Mouse (Mus musculus) cerebellum, adult 11 months (tissue): ENCODE data around the gene Nat8f2.
"Not testable (repeated sequence)": the region's sequence is repeated elsewhere in the genome, so short reads cannot be mapped to it uniquely, and the experiment has no call there.

Experiments
- DNase-seq: peaks from one replicate; pipeline ENCODE4 v3.0.0; 2022

The Nat8f2 gene

DNA sequence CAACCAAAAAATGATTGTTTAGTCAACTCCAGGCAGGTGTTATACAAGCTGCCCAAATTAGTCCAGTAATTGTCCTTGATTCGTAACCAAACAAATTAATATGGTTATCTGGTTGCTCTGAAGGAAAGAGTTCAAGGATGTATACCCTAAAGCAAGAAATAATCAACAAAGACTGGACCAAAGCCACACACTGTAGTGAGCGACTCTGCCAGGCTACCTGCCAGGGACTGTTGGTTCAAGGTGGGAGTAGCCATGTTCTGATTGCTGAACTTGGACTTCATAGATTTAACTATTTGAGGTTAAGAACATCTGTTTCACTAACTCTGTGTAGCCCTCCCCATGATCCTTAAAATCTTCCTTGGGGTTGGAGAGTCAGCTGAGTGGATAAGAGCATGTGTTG lies 5.8 kb downstream of the Nat8f2 start:
- DNase-seq, result no peak

DNA sequence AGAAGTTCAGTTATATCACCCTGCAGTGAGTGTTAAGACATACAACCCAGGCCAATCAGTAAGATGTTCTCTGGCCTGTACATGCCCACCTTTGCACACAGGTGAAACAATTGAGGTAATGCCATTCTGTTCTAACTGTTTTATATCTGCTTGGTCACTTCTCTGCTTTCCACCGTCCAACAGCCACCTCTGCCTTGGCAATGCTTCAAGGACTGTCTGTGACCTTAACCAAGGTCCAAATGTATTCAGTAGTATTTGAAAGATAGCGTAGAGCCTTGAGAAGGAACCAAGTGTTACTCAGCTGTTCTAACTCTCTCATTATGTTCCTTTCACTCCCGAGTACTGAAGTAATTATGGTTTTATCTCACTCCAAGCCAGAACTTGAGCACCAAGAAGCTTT lies 6.4 kb downstream of the Nat8f2 start:
- DNase-seq, result no peak

DNA sequence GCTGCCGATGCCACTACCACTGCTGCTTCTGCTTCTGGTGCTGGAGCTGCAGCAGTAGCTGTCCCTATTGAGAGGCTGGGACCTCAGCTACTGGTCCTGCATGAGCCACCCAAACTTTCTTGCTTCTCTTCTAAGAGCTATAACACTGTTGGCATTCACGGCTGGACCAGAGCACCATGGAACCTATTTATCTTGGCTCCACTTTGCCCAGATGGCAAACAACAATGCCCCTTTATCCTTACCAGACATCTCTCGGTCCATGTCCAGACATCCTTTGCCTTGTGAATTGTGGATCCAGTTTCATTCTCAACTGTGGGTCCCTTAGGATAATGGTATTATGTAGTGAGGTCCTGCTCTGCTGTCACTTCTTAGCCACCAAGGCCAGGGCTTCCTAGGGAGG lies 7.7 kb downstream of the Nat8f2 start:
- no peak for DNase-seq

DNA sequence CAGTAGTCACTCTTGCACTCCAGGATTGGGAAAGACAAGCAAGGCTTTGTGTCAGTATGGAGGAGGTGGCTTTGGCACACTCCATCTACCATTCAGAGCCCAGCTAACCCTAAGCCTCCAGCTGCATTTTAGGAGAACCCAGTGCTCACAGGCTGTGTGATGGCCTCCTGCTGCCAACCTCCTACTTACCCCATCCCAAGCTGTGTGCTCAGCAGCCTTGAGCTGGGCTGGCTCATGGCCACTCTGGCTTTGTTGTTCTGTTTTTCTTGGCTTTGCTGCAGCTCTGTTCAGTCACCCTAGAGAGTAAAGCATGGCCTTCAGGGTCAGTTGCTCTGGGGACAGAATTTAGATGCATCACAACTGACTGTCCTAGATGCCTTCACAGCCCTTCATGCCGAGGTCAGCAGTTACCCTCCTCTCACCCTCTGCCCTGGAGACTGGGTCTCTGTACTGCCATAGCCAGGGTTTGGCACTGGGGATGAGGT lies 12.7 kb downstream of the Nat8f2 start:
- peak; percentile 23 for DNase-seq

DNA sequence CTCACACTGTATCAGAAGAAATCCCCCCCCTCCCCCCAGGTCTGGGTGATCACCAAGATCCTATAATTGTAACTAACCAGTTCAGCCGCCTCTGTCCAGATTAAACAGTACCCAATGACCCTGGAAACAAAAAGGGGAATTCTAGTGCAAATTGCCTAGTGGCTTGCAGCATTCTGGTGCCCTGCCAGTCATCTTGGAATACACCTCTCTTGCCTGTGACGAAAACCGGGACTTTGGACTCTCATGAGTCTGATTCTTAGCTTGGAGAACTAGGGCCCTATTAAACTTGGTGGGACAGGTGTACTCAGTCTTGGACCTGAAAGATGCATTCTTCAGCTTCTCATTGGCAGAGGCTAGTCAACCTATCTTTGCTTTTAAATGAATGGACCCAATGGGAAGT lies 15.5 kb downstream of the Nat8f2 start:
- DNase-seq, result no peak

DNA sequence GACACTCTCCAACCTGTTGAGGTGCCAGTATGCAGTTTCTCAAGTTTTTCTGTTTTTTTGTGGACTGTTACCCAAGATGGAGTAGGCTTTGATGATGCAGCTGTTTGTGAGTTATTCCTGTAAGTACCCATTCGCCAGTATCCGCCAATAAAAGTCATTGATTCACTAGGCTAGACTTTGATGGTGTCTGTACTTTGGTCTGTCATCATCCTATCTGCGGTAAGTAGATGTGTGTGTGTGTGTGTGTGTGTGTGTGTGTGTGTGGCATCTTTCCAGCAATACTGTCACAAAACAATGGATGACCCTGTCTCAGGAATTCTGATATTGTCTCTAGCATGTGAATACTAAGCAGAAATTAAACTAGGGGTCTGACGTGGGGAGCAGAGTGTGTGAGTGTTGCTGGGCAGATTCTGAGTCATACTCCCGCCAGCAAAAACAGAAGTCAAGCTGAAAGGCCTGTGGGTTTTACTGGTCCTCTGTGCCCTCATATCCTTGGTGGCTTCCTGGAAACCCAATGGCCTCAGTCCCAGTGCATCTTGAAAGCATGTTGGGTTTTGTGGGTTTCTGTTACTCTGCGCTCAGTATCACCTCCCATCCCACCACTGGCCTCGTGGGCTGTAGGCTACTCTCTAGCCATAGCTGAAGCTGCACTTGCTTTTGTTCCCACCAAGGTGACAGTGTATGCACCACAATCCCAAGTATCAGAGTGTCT lies 17.7 kb downstream of the Nat8f2 start:
- DNase-seq, result no peak

DNA sequence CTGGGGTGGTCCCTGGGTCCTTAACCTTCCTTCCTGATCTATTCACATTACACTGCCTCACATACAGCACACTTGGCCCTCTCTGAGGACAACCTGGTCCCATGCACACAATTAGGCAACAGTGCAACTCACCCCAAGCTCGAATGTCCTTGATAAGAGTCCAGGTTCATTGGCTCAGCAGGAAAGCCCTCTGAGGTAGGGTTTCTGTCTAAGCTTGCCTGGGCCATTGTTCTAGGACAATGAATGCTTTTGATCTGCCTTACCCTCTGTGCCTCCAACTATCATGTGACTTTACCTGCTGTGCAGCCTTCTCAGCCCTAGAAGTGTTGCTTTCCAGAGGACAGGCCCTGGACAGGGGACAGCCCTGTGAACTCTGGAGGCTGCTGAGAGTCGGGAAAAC lies 19.7 kb downstream of the Nat8f2 start:
- DNase-seq, result no peak

DNA sequence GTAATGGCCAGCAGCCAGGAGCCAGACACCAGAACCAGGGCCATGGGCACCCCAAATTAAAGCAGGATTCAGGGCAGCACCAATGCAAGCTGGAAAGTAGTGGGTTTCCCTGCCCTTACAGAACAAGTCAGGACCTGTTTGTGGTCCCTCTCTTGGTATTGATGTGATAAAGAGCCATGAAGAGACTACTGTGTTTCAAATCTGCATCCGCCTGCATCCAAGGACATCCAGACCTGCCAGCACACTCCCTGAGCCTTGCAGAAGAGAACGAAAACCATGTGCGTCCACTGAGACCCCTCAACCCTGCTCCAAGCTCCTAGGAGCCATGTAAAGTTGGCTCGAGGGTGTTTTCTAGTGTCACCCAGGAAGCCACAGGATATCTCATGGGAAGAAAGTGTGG lies 20.8 kb downstream of the Nat8f2 start:
- no peak for DNase-seq

DNA sequence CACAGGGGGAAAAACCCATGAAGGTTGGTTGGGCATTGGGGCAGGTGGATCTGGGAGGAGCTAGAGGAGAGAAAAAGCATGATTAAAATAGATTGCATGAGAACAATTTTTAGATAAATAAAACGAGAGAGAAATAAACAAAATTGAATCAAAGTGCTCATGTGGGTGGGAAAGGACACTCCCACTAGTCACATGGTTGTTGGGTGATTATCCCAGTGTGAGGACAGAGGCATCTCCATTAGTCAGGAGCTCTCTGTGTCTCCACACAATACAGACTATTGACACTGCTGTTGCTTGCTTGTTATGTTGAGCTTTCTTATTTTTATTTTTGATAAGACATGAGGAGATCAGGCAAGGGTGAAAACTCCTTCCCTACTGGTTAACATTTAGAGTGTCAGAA lies 22.0 kb downstream of the Nat8f2 start:
- no peak for DNase-seq

DNA sequence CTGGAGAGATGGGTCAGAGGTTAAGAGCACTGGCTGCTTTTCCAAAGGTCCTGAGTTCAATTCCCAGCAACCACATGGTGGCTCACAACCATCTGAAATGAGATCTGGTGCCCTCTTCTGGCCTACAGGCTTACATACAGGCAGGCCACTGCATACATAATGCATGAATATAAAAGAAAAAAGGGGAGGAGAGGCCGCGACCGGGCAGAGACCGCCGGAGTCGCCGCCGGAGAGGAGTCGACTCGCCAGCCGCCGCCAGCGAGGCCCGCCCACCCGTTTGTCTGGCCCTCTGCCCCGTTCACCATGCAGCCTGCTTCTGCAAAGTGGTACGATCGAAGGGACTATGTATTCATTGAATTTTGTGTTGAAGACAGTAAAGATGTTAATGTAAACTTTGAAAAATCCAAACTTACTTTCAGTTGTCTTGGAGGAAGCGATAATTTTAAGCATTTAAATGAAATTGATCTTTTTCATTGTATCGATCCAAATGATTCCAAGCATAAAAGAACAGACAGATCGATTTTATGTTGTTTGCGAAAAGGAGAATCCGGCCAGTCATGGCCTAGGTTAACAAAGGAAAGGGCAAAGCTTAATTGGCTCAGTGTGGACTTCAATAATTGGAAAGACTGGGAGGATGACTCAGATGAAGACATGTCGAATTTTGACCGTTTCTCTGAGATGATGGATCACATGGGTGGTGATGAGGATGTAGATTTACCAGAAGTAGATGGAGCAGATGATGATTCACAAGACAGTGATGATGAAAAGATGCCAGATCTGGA lies 25.1 kb downstream of the Nat8f2 start:
- DNase-seq, result not testable (repeated sequence)

DNA sequence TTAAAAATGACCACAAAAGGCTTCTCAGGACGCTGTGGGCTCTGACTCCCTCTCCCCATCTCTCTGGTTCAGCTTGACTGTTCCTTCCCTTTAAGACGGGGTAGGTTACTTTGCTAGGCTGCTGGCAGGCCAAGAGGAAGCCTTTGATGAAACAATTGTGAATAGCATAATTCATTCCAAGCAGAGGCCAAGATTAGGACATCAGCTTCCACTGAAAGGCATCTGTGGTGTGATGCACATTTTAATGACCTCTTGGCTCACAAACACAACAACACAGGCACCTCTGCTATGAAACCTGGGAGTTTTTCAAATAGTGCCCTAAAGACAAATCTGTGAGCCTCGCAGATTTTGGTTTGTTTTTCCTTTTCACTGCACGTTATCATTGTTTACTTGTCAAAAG lies 29.0 kb downstream of the Nat8f2 start:
- DNase-seq, result no peak

DNA sequence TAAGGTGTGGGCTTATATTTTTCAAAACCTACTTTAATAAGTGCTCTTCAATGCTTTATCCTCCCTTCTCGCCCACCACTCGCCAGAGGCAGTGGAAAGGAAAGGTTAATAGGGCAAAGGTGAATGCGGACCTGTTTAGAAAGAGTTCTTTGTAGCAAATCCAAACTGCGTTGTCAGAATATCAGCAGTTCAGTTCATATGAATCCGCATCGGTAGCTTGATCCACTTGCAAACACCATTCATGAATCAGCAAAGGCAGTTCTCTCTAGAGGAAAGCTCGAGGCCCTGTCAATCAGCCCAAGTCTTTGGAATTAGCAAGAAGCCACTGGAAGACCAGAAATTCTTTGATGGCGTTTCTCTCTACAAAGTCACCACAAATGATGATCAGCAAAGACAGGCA lies 30.3 kb downstream of the Nat8f2 start:
- DNase-seq, result no peak

DNA sequence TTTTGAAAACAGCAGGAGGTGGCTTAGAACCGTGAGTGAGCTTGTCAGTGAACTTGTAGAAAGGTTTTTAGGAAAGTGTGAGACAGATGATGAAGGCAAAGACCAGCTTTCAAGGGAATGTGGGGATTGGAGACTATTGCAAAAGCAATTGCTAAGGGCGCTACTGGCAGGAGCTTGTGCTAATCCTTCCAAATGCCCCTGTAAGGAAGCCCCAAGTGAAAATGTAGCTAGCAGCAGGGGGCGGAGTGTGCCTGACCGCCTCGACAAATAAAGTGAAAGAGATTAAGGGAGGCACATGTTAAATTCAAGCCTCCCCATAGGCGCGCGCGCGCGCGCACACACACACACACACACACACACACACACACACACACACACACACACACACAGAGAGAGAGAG lies 31.7 kb downstream of the Nat8f2 start:
- DNase-seq, result not testable (repeated sequence)

DNA sequence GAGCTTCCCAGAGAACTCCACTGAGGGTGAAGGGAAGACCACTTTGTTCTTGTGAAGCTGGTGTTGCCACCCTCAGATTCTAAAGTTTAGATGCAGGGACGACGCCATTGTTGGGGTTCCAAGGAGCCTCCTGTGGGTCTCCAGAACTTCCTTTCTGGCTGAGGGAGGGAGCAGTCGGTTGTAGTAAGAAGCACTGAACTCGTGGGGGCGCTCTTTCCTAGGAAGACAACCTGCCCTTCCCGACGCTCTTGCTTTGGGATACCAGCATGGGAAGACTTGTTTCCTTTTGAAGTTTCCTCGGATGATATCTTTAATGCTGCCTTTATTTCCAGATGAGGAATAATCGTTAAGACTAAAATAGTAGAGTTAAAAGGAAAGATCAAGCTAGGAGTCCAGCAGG lies 32.1 kb downstream of the Nat8f2 start:
- DNase-seq, result peak; percentile 29

DNA sequence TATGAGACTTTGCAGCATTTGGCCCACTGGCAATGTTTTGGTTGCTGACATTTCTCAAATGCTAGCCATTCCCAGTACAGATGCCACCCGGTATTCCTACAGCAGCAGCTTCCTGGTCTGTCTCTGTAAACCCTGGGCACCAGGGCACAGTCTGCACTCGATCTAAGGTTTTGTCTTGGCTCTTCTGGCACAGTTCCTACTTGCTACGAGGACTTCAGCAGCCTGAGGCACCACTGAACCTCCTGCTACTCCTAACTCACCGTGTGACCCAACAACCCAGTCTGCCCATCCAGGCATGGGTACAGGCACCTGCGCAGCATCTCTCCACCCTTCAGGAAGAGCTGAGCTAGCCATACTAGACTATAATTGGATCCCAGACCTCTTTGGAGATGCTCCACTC lies 32.9 kb downstream of the Nat8f2 start:
- not testable (repeated sequence) for DNase-seq

DNA sequence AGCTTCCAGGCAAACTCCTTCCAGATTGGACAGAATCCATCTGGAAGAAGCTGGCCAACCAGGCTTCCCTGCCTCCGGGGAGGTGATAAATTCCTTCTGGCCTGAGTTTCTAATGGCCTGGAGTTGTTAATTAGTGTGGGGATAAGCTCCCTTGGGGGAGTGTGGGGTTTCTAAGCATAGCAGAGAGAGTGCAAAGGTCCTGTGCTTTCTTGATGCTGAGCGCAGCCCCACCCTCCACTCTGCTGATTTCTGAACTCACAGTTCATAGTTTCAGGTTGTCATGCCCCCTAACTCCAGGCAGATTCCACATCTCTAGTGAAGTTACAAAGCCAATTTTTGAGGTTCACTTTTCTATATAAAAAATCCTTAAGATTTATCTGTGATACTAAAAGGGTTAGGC lies 33.9 kb downstream of the Nat8f2 start:
- DNase-seq, result not testable (repeated sequence)

DNA sequence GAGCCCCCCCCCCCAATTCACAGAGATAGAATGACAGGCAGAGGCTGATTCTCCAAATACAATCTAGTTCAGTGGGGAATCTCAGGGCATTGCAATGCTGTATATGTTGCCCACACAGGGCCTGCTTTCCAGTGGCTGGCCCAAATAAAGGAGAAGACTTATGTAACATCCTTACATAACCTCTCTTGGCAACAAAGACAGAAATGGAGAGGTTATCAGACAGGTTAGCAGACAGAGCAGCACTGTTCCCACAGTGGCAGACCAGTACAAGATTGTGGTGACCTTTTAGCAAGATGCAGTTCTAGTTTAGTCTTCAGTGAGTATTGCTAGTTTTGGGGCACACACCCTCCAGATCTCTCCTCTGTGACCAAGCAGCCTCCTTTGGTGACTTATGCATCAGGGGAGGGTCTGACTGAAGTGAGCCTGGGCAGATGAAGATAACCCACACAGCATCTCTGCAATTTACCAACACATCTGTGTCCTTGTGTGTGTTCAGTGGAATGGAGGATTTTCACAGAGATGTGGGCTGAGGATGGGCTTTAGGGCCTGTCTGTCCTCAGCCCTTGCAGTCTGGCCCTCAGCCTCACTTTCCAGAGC lies 34.4 kb downstream of the Nat8f2 start:
- peak; percentile 12 for DNase-seq

DNA sequence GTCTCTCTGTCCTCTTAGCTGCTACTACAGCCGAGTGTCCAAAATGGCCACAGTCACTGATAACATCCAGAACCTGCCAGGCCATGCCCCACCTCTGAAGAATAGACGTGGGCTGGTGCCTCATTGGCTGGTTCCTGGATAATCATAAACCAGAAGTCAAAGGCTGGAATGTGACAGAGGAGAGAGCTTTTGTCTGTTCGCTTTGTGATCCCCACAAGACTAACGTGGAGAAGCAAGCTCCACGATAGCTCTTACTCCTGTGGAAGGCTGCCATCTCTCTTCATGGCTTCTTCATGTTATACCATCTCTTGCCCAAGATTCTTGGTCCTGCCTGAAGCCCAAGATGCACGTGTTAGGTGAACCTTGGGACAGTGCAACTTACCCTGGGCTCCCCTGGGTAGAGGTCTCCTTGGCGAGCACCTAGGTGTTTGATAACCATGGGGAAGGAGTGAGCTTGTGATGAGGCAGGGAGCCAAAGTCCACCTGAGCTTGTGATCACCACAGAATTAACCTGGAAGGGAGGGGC lies 37.1 kb downstream of the Nat8f2 start, which contains the start of gene Nat8:
TSS of gene Nat8 (minus strand) at position 287 of the 526 bp plus-strand sequence.
- DNase-seq, result no peak

DNA sequence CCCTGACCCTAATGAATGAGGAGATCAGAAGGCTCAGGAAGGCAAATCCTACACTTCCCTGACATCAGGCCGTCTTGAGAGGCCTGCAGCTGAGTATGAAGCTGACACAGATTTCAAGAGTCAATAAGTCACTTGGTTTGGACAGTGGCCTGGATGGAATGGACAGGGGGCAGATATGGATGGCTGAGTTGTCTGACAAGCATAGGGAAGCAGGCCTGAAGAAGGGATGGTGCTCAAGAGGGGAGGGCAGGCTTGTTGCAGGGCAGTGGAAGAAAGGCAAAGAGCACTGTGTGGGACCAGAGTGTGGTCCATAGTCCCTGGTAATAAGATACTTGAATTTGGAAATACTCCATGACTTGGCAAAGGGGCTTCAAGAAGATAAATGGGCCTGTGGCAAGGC lies 39.5 kb downstream of the Nat8f2 start:
- no peak for DNase-seq

DNA sequence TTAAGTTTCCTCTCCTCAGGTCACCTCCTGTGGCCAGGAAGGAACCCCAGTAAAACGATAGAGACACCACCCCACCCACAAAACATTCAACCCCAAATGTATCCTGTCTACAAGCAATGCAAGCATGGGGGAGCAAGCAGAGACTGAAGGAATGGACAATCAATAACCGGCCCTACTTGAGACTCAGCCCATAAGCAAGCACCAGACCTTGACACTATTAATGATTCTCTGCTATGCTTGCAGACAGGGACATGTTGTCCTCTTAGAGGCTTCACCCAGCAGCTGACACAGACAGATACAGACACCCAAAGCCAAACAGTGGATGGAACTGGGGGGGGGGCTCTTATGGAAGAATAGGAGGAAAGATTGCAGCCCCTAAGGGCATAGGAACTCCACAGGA lies 43.1 kb downstream of the Nat8f2 start:
- DNase-seq, result no peak

DNA sequence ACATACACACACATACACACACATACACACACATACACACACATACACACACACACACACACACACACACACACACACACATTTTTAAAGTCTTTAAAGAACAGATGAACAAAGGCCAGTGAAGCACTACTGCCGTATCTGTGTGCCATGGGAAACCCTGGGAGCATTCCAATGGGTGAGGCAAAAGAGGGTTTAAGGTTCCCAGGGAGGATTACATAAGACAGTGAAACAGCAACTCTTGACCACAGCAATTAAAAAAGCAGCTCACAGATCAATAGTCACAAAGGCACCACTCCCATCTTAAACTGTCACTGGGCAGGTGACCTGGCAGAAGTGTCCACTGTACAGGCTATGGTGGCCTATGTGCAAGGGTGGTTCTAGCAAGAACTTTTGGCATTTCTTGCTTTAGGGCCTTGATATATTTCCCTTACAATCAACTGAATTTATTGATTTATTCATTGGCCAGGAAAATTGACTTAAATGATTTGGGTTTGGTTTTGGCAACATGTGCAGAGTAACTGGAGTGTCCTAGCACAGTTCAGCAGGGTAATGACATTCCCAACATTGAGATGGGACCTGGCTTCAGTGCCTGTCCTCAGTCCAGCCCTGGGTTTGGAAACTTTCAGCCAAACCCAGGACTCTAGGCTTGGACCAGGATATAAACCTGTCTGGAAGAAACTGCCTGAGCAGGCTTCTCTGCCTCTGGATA lies 45.4 kb downstream of the Nat8f2 start:
- DNase-seq, result no peak

DNA sequence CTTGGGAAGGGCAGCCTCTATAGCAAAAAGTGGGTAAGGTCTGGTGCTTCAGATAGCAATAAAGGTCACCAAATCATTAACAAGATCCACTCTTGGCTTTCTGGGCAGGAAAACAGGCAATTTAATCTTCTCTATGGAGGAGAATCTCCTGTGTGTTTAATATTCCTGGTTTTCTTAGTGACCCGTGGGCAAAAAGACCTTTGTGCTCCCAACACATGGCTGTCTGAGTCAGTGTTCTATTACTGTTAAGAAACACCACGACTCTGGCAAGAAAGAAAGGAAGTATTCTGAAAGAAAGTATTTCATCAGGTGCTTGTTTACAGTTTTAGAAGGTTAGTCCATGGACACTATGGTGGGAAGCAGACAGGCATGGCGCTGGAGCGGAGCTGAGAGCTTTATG lies 46.7 kb downstream of the Nat8f2 start:
- DNase-seq, result no peak

DNA sequence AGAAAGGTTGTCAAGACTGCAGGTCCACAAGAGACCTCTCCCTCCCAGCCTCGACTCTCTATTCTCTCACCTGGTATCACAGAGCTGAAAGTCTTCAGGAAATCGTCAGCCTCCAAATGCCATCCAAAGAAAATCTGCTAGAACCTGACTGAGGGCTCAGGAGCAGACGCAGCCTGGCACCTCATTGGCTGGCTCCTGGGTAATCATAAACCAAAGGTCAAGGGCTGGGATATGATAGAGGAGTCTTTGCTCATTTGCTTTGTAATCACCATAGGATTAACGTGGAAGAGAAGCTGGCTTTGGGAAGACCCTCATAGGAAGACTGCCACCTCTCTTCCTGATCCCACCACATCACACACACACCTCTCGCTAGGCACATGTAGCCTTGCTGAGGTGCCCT lies 48.1 kb downstream of the Nat8f2 start, which contains the start of the genes Nat8f6 and Nat8f5:
TSS of gene Nat8f6 (minus strand) at position 118 of the 400 bp plus-strand sequence.
TSS of gene Nat8f5 (minus strand) at position 136 of the 400 bp plus-strand sequence.
- DNase-seq, result no peak
